Mouse (Mus musculus): ENCODE measurements at regions not wholly inside any gene's neighbourhood (a gene's known extent, or its start where the extent isn't known, plus 50 kb on each side); places are given as distances from the start of the nearest gene placed in this dataset.
A peak's percentile ranks its signal among the peaks of the same experiment; 100 is the strongest.

DNA sequence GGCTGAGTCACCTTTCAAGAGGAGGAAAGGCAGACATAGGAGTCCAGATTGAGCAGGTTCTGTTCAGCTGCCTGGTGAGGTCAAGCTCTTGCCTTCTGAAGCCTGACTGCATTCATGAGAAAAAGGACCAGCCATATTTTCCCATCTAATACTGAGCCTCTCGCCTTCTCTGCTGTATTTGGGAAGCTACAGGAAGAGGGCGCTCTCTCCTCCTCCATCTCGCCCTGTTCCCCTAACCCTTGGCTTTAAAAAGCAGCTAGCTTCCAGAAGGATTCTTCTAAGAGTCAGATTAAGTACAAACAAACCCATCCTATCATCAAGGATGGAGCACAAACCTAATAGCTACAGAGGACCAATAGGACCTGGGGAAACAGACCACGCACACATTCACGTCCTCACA, 98.3 kb downstream of the Foxb1 start:
- DNase-seq (ENCODE audit: low spot score) (peak; percentile 45), ATAC-seq (no peak)
- Histone ChIP-seq H3K4me3 (ENCODE audit: low read length) (no peak overlapping the region), H3K9ac (replicated peaks; ENCODE audit: low read length) (no peak overlapping the region), H3K4me2 (ENCODE audit: low read depth, low read length) (no peak overlapping the region), H3K9me3 (ENCODE audit: low read length) (no peaks in the 10 kb centered on the region), H3K36me3 (ENCODE audit: insufficient read depth, low read length) (no peaks in the 10 kb centered on the region), H3K27ac (no peak overlapping the region), H3K27me3 (ENCODE audit: insufficient read depth, low read length) (no peaks in the 10 kb centered on the region), H3K4me1 (ENCODE audit: insufficient read depth, low read length) (no peaks in the 10 kb centered on the region)
- WGBS, result 33% methylated on average over 5 of the region's 5 CpGs
- peak; percentile 72 for TF ChIP-seq CTCF (IDR thresholded peaks at IDR 0.05; ENCODE audit: low read depth)

DNA sequence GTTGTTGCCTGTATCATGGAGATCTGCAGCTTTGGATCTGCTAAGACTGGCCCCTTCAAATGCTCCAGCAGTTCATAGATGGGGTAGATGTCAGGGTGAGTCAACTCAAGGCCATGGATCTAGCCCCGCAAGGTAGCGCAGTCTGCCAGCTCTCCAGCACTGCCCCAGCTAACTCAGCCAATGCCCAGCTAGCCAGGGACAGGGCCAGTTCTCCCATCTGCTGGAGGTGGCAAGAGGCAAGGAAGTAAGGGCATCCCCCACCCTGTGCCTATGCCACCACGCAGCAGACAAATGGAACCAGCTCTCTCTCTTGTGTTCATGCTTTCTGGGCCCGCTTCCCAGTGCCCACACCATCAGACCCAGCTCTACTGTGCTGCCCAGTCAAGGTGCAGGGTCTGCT, 102.5 kb downstream of the Foxb1 start:
- ATAC-seq (no peak), DNase-seq (ENCODE audit: low spot score) (no peak)
- no peaks in the 10 kb centered on the region for H3K36me3 ChIP-seq (ENCODE audit: insufficient read depth, low read length)
- H3K9me3 ChIP-seq (ENCODE audit: low read length), result no peaks in the 10 kb centered on the region
- no peak overlapping the region for H3K4me2 ChIP-seq (ENCODE audit: low read depth, low read length)
- WGBS, result 90% methylated on average over 4 of the region's 4 CpGs
- no peak overlapping the region for H3K27ac ChIP-seq
- H3K27me3 ChIP-seq (ENCODE audit: insufficient read depth, low read length), result no peaks in the 10 kb centered on the region
- TF ChIP-seq CTCF (IDR thresholded peaks at IDR 0.05; ENCODE audit: low read depth), result no peak
- no peak overlapping the region for H3K9ac ChIP-seq (replicated peaks; ENCODE audit: low read length)
- H3K4me1 ChIP-seq (ENCODE audit: insufficient read depth, low read length), result no peaks in the 10 kb centered on the region
- no peak overlapping the region for H3K4me3 ChIP-seq (ENCODE audit: low read length)

DNA sequence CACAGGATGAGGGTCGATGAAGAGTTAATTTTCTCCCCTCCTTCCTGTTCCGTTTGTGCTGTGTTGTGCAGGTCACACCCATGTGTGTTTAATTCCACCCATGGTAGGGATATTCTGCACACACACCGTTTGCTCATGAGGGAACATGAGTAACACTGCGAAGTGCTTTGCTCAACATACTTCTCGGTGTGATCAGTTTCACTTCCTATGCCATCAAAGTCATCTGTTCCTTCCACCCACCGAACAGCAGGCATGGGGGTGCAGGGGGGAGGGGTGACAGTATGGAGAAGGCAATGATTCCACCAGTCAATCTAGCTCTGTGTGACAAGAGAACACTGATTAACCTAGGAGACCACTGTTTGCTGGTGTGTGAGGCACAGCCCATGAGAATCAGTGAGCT, 104.7 kb downstream of the Foxb1 start:
- no peak for TF ChIP-seq CTCF (IDR thresholded peaks at IDR 0.05; ENCODE audit: low read depth)
- WGBS, result 73% methylated on average over 6 of the region's 6 CpGs

DNA sequence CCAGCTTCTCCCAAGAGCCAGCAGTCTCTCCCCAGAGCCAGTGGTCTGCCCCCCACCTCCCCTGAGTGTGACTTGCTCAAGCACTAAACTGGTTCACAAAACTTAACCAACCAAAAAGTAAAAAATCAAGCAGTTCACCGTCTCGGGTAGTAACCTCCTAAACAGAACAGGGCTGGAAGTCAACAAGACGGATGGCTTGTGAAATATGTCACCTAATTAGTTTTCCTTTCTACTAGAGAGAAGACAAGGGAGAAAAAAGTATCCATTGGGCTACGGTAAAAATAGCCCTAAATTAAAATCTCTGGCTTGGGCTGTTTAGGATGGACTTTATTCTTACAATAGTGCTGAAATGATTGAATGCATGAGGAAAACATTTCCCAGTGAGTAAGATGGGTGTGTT, 108.6 kb downstream of the Foxb1 start:
- Histone ChIP-seq H3K4me2 (ENCODE audit: low read depth, low read length) (no peak overlapping the region), H3K9me3 (ENCODE audit: low read length) (no peaks in the 10 kb centered on the region), H3K27ac (no peak overlapping the region), H3K4me1 (ENCODE audit: insufficient read depth, low read length) (no peaks in the 10 kb centered on the region), H3K4me3 (ENCODE audit: low read length) (no peak overlapping the region), H3K36me3 (ENCODE audit: insufficient read depth, low read length) (no peaks in the 10 kb centered on the region), H3K27me3 (ENCODE audit: insufficient read depth, low read length) (no peaks in the 10 kb centered on the region), H3K9ac (replicated peaks; ENCODE audit: low read length) (no peak overlapping the region)
- TF ChIP-seq CTCF (IDR thresholded peaks at IDR 0.05; ENCODE audit: low read depth), result no peak
- ATAC-seq (no peak), DNase-seq (ENCODE audit: low spot score) (no peak)
- 76% methylated on average over 4 of the region's 4 CpGs for WGBS

More for the DNA sequence above, 104.7 kb downstream of the Foxb1 start:
- H3K4me2 ChIP-seq (ENCODE audit: low read depth, low read length), result no peak overlapping the region
- no peaks in the 10 kb centered on the region for H3K27me3 ChIP-seq (ENCODE audit: insufficient read depth, low read length)
- H3K4me1 ChIP-seq (ENCODE audit: insufficient read depth, low read length), result no peaks in the 10 kb centered on the region
- no peak overlapping the region for H3K4me3 ChIP-seq (ENCODE audit: low read length)
- H3K36me3 ChIP-seq (ENCODE audit: insufficient read depth, low read length), result no peaks in the 10 kb centered on the region
- ATAC-seq (no peak), DNase-seq (ENCODE audit: low spot score) (no peak)
- no peaks in the 10 kb centered on the region for H3K9me3 ChIP-seq (ENCODE audit: low read length)
- H3K27ac ChIP-seq, result no peak overlapping the region
- no peak overlapping the region for H3K9ac ChIP-seq (replicated peaks; ENCODE audit: low read length)

DNA sequence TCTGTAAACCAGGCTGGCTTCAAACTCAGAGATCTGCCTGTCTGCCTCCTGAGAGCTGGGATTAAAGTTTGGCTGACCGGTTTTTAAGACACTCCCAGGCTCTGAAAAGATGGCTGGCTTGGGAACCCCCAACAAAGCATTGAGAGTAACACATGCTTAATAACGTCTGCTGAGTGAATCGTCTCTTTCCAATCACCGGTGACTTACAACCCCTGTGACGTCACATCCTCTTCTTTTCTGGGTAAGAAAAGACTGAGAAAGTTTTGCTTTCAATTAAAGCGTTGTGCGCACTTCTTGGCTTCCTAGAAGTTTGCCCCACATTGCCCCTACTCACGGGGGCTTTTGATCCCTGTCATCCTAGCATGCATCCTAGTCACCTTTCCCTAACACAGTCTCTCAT, 109.1 kb downstream of the Foxb1 start:
- Histone ChIP-seq H3K4me2 (ENCODE audit: low read depth, low read length) (no peak overlapping the region), H3K27ac (no peak overlapping the region), H3K9ac (replicated peaks; ENCODE audit: low read length) (no peak overlapping the region), H3K4me3 (ENCODE audit: low read length) (no peak overlapping the region), H3K9me3 (ENCODE audit: low read length) (no peaks in the 10 kb centered on the region), H3K27me3 (ENCODE audit: insufficient read depth, low read length) (no peaks in the 10 kb centered on the region), H3K36me3 (ENCODE audit: insufficient read depth, low read length) (no peaks in the 10 kb centered on the region), H3K4me1 (ENCODE audit: insufficient read depth, low read length) (no peaks in the 10 kb centered on the region)
- ATAC-seq, result no peak
- TF ChIP-seq CTCF (IDR thresholded peaks at IDR 0.05; ENCODE audit: low read depth), result no peak
- WGBS, result 74% methylated on average over 8 of the region's 8 CpGs
- no peak for DNase-seq (ENCODE audit: low spot score)

DNA sequence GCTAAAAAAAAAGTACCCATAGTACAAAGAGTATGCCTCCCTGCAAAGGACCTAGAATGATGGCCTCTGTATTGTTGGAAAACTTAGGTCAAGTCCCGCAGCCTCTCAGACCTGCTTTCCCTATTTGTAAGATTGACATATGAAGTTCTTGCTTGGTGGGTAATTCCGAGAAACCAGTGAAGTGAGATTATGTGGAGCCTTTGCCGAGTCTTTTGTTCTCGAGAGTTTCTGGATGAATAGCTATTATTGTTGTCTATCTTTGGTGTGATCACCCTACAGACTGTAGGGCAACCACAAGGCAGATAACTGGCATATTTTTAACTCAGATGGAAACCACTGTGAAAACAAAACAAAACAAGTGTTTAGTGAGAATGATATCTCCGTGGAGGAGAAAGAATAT, 118.1 kb downstream of the Foxb1 start:
- H3K36me3 ChIP-seq (ENCODE audit: insufficient read depth, low read length), result no peaks in the 10 kb centered on the region

DNA sequence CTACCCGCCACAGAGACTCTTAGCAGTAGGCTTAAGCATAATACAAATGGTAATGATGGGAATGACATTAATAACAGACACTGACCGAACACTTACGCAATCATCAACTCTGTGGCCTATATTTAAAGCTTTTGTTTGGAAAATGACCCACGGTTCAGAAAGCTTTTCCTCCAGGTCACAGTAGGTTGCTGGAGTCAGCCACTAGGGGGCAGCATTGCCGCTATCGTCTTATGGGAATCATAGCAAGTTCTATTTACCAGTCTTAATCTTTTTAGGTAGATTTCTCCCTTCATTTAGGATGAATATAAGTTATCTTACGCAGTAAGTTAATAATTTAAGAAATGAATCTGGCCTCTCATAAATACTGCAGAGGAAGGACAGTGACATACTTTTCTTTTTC, 137.4 kb downstream of the Foxb1 start:
- H3K27ac ChIP-seq, result no peak overlapping the region
- ATAC-seq (no peak), DNase-seq (ENCODE audit: low spot score) (peak; percentile 86)
- H3K4me2 ChIP-seq (ENCODE audit: low read depth, low read length), result no peak overlapping the region
- H3K9me3 ChIP-seq (ENCODE audit: low read length), result no peaks in the 10 kb centered on the region
- peak; percentile 87 for TF ChIP-seq CTCF (IDR thresholded peaks at IDR 0.05; ENCODE audit: low read depth)
- no peak overlapping the region for H3K4me3 ChIP-seq (ENCODE audit: low read length)
- H3K27me3 ChIP-seq (ENCODE audit: insufficient read depth, low read length), result no peaks in the 10 kb centered on the region
- H3K9ac ChIP-seq (replicated peaks; ENCODE audit: low read length), result no peak overlapping the region
- no peaks in the 10 kb centered on the region for H3K4me1 ChIP-seq (ENCODE audit: insufficient read depth, low read length)
- WGBS, result 19% methylated on average over 7 of the region's 7 CpGs
- H3K36me3 ChIP-seq (ENCODE audit: insufficient read depth, low read length), result no peaks in the 10 kb centered on the region

More for the DNA sequence above, 118.1 kb downstream of the Foxb1 start:
- WGBS, result 53% methylated on average over 5 of the region's 5 CpGs
- Histone ChIP-seq H3K4me3 (ENCODE audit: low read length) (no peak overlapping the region), H3K4me2 (ENCODE audit: low read depth, low read length) (no peak overlapping the region), H3K9me3 (ENCODE audit: low read length) (no peaks in the 10 kb centered on the region), H3K4me1 (ENCODE audit: insufficient read depth, low read length) (no peaks in the 10 kb centered on the region), H3K27ac (no peak overlapping the region), H3K9ac (replicated peaks; ENCODE audit: low read length) (no peak overlapping the region), H3K27me3 (ENCODE audit: insufficient read depth, low read length) (no peaks in the 10 kb centered on the region)
- TF ChIP-seq CTCF (IDR thresholded peaks at IDR 0.05; ENCODE audit: low read depth), result no peak
- DNase-seq (ENCODE audit: low spot score) (no peak), ATAC-seq (no peak)
